Mouse (Mus musculus): Measurements from ENCODE around the gene Sds.

The Sds gene

DNA sequence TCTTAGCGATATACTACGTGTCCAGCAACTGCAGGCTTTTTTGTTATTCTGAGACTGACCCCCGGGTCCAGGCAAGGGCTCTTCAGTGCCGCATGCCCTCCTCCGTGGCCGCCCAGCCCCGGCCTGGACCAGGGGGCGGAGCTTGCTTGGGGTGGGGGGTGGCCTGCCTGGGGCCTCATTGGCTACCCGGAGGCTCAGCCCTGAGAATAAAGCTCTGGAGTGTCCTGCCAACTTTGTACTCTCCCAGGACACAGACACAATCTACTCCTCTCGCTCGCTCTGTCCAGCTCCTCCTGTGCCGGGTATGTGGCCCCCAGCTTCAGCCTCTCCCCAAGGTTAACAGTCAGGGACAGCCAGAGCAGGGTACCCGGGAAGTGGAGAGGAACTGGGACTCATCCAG is at the start of gene Sds:
TSS of gene Sds (plus strand) at position 231 of the 400 bp plus-strand sequence.
- no peak for DNase-seq (ENCODE audit: low spot score in 2 of 2)

DNA sequence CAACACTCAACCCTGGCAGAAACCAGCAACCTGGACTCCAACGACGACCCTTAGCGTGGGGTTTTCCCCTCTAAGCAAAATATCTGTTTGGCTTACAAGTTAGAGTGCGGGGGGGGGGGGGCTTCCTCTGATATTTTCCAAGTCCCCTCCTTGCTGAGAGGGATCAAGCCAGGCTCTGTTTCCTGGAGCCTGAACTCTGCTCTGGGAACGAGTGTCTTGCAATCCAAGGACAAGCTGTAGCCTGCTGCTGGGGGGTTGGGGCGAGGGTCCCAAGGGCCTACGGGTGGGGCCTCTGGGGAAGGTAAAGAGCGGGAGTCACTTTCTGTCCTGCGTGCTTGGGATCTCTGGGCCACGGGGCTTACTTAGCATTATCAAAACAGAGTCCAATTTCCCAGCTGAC is 49.8 kb upstream of the Sds start:
- no peak for DNase-seq (ENCODE audit: low spot score in 2 of 2)

DNA sequence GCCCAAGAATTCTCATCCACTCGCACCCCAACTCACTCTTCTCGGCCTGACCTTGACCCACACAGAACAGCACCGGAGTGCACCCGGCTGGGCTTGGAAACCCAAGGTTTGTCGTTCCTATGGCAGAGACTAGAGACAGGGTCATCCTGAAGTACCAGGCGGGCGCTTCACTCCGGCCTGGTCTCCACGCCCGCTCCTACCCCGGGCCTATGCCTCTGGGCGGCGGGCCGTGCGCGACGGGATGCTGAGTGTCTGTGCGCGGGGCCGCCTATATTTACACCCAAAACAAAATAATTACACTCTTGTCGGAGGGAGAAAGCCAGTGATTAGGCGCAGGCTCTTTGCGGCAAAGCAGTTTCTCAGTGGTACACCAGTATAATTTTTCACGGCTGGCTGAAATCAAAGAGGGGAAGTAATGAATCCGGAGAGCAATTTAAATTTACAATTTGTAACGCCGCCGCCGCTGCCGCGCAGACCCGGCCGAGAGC is 48.8 kb upstream of the Sds start:
- DNase-seq (ENCODE audit: low spot score in 2 of 2), result no peak

DNA sequence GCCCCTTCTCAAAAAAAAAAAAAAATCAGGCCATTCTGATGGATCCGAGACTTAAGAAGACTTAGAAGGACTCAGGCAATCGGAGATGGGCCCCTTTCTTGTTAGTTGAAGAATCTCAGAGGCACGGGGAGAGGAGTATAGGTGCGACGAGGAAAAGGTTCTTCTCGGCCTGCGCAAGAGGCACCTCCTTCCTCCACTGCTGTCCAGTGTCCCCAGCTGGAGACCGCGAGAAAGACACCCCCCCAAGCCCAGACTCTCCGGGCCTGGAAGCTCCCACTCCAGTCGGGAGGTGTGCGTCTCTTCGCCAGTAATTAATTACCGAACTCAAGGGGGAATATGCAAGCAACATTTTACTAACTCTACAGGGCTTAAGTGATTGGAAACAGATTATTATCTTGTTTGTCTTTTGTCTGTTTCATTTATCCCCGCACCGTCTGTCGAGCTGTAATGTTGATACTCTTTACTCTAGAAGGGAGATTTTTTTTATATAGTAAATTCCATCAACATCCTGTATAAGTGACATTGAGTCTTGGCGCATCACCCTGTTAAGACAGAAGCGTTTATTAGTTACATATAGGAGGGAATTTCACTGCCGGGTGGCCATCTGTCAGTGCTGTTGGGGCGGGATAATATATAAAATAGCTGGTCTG is 48.0 kb upstream of the Sds start:
- DNase-seq (ENCODE audit: low spot score in 2 of 2), result no peak

DNA sequence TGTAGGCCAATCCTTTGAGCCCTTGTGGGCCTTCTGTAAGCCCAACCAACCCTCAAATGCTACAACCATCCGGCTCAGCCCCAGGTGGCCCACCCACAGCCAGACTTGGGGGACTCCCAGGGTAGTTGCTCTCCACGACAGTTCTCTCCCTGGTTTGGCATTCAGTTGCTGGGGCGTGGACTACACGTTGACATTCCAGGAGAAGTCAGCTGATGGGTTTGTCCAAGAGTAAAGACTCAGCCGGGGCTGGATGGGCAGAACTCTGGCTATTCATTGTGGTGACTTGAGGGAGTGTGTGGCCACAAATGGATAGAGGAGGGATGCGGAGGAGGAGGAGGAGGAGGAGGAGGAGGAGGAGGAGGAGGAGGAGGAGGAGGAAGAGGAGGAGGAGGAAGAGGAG is 47.3 kb upstream of the Sds start:
- DNase-seq (ENCODE audit: low spot score in 2 of 2), result no peak

DNA sequence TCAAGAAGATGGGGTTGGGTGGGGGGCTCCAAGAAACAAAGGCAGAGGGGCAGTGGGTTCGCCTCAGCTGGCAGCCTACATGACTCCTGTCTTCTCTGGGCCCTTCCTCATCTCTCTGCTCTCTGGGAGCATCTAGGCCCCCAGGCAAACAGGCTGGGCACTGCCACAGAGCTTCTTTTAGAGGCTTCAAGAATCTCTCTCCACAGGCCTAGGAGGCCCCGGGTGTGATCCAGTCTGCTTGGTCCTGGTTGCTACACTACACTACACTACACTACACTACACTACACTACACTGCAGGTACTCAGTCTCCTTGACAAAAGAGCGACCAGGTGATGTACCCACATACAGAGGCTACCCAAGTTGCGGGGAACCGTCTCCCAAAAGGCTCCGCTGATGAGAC is 46.6 kb upstream of the Sds start:
- DNase-seq (ENCODE audit: low spot score in 2 of 2), result no peak

DNA sequence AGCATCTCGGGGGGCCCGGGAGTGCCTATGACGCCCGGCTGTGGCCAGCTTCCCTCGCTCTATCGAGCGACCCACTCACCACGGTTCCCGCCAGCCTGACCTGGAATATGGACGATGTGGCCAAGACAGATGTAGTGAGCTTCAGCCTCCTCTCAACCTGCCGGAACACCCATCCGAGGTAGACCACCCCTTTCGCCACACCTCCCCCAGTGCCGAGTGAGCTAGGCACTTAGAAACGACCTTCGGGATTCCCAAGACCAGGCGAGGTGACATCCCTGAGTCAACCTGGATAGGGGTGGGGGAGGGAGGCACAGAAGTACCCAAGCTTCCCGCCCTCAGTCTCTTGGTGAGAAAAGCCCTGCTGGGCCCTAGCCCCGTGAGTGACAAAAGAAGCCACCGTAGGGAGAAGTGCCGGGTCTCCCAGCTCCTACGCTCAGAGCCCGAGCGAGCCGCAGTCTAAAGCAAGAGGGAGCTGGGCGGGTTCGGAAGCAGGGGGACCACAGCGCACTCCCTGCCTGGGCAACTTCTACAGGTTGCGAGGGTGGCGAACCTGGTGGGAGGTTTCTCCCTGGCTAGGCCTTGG is 45.2 kb upstream of the Sds start:
- DNase-seq (ENCODE audit: low spot score in 2 of 2), result no peak

DNA sequence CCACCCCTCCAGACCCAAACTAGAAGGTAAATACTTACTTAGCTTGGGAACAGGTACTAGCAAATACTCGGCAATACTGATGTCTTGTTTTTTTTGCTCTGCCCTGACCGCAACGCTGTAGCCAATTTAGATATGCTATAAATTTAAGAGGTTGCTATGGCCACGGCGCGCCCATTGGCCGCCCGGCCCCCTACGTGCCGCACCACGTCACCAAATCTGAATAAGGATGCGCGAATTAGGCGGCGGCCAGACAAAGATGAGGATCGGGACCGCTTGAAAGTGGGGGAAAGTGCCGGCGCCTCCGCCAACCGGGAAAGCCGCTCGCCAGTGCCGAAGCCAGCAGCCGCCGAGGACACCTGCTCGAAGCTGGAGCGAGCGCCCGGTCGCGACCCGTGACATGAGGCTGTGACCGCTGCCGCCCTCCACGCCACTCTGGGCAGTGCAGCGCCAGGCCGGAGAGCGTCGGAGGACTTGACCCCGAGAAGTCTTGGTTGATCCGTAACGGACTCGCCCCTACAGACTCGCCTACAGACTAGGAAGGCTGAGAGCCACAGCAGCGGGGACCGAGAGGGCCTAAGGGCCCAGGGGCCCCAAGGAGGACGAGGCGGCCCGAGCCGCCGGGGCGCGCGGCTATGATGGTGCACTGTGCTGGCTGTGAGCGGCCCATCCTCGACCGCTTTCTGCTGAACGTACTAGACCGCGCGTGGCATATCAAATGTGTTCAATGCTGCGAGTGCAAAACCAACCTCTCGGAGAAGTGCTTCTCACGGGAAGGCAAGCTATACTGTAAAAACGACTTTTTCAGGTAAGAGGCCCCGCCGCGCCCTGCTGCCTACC is 44.5 kb upstream of the Sds start, which contains the start of gene Lhx5:
TSS of gene Lhx5 (plus strand) at position 51 of the 837 bp plus-strand sequence.
- no peak for DNase-seq (ENCODE audit: low spot score in 2 of 2)

DNA sequence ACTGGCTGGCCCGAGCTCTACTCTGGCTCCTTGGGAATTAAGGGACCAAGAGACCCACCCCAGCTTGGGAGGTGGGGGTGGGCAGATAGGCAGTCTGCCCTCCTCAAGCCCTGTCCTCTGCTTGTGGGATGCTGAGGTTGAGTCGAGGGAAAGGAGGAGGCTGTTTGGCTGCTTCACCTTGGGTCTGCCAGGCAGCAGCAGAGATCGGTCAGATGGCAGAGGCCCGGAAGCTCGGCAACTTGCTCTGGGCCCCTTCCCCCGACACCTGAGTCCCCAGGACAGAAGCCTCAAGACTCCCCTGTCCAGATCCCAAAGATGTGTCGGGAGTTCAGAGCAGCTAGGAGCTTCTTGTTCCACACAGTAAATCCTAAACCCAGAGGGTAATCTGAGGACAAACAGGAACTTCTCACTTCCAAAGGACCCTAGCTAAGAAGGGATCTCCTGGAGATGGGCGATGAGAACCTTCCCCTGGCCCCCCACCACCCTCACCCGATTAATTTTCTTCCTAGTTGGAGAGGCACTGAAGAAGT is 43.8 kb upstream of the Sds start:
- DNase-seq (ENCODE audit: low spot score in 2 of 2), result no peak

DNA sequence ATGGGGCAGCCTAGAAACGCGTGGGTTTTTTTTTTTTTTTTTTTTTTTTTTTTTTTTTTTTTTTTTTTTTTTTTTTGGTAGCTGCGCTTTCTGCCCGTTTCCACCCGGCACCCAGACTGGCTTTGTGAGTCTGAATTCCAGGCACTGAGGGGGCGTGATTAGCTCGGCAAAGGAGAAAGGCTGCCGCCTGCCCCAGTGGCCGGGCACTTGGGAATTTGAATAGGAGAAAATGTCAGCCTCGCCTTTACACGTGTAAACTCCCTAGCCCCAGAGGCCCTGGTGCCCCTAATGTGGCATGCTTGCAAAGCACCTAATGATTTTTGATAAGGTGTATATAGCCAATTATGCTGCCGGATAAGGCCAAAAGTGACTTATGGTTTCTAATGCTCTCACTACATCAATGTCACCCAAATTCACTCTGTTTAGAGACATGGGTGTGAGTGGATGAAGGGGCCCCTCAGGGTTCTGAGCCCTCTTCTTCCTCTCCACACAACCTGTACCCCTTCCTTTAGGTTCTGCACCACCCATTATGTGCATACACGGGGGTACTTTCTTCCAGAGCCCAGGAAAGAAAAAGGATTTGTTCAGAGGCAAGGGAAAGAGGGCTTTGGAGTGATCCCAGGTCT is 43.1 kb upstream of the Sds start:
- DNase-seq (ENCODE audit: low spot score in 2 of 2), result no peak

DNA sequence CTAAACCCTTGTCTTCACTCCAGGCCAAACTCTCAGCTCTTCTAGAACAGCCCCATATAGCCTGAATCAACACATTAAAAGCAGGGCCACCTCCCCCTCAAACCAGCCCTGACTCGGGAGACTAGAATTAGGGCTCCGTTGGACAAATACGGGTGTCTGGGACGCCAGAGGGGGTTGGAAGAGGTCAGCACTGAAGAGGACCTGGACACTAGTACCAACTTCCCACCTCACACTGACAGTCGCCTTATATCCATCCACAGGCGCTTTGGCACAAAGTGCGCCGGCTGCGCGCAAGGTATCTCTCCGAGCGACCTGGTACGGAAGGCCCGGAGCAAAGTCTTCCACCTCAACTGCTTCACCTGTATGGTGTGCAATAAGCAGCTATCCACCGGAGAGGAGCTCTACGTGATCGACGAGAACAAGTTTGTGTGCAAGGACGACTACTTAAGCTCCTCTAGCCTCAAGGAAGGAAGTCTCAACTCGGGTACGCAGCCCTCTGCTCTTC is 42.0 kb upstream of the Sds start:
- no peak for DNase-seq (ENCODE audit: low spot score in 2 of 2)

DNA sequence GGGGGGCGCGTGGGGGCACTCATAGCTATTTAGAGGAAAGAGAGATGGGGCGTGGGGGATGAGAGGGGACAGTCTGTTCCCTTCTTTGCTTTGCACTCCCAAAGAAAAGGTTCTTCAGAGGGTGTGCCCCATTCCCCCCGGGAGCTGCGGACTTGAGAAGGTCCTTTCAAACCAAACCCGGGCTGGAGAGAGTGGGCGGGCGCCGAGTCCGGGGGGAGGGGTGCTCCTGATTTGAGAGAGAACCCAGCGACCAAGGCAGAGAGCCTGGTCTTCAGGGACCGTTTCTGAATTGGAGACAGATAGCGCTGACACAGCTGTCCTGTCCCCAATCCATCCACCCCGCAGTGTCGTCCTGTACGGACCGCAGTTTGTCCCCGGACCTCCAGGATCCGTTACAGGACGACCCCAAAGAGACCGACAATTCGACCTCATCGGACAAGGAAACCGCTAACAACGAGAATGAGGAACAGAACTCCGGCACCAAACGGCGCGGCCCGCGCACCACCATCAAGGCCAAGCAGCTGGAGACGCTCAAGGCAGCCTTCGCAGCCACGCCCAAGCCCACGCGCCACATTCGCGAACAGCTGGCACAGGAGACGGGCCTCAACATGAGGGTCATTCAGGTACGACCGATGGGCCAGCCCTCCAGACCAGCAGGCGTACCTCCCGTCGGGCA is 41.2 kb upstream of the Sds start:
- DNase-seq (ENCODE audit: low spot score in 2 of 2), result no peak

DNA sequence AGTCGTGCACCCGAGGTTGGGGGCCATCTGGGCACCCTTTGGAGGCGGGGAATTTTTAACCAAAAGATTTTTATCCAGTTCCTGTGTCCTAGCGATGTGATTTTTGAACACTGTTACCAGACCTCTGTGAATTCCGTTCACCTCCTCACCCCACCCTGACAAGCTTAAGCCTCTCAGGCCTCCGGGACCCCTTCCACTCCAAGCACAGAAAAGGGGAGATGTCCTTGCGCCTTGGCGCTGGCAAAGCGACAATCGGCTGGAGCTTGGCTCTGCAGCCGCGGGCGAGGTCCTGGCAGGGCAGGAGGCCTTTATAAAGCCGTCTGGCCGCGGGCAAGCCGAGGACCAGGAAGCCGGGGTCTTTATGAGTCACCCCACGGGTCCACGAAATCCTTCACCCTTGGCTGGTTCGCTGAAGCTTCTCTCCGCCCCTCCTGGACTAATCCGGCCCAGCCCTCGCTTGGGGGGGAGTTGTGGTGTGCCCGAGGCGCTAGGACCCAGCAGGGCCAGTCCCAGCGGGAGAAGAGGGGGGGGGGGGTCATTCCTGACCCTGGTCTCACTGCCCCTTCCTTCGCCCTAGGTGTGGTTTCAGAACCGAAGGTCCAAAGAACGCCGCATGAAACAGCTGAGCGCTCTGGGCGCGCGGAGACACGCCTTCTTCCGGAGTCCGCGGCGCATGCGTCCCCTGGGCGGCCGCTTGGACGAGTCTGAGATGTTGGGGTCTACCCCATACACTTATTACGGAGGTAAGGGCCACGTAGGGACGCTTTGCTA is 40.4 kb upstream of the Sds start:
- no peak for DNase-seq (ENCODE audit: low spot score in 2 of 2)

DNA sequence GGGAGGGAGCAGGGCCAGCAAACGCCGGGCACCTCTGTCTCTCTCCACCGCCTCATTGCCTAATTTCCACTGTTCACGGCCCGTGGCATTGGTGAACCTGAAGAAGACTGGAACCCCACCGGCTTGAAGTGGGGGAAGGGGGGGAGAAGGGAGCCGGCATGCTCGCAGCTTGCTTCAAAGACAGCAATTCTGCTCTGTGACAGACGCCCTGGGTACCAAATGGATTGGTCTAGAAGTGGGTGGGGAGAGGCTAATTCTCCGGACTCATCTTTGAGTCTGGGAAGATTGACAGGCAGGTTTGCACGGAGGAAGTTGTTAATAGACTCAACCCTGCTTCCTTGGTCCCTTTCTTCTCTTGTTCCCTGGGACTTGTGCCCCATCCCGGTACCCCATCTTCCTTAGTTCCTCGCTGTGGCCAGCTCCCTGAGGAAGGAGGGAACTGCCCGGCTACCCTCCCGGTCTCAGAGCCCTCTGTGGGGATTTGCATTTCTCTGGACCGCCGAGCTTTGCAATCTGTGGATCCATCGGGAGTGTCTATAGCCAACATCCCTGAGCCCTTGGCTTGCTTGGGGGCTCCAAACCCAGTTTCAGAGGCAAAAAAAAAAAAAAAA is 39.3 kb upstream of the Sds start:
- no peak for DNase-seq (ENCODE audit: low spot score in 2 of 2)

DNA sequence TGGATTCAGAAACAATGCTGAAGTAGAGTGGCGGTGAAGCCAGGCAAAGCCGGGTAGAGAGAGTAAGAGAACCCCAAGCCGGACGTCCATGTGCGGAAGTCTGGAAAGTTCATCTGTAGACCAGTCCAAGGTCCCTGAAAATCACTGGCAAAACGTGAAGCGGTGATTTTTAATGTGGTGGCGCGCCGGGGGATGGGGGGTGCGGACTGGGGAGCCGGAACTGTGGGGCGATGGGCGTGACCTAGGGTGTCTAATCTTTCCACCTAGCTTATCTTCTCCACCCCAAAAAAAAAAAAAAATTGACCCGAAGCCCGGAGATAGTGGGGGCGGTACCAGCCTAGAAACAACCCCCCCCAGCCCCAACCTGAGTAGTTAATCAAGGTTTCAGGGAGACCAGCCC is 38.8 kb upstream of the Sds start:
- DNase-seq (ENCODE audit: low spot score in 2 of 2), result no peak

DNA sequence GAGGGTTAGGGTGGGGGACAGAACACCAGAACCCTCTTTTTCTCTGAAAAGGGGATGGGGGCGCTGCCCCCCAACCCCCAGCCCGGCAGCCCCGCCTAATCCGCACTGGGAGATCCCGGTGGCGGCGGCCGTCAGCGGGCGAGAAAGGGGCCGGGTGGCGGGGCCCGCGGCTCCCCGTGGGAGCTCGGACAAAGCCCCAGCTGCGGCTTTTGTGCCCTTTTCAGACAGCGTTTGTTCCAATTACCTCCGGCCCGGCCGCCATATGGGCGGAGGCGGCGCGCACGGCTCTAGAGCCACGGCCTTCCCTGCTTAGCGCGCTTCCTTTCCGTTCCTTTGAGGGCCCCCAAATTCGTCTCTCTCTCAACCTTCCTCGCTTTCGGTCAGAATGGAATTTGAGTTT is 38.3 kb upstream of the Sds start:
- no peak for DNase-seq (ENCODE audit: low spot score in 2 of 2)

DNA sequence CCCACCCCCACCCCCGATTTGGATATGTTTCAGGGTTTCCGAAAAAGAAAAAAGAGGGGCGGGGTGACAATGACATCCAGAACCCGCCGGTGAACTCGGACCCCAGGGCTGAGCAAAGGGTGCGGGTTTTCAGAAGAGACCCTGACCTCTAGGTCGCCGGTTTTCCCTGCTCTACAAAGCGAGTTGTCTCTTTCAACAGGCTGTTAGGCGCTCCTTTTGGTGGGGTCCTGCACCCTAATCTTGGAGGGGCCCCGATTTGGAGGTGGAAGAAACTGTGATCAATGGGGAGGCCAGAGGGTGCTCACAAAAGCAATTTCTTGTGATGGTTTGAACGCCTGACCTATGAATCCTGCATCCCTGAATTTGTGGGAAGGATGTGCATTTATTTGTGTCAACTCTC is 37.9 kb upstream of the Sds start:
- no peak for DNase-seq (ENCODE audit: low spot score in 2 of 2)

DNA sequence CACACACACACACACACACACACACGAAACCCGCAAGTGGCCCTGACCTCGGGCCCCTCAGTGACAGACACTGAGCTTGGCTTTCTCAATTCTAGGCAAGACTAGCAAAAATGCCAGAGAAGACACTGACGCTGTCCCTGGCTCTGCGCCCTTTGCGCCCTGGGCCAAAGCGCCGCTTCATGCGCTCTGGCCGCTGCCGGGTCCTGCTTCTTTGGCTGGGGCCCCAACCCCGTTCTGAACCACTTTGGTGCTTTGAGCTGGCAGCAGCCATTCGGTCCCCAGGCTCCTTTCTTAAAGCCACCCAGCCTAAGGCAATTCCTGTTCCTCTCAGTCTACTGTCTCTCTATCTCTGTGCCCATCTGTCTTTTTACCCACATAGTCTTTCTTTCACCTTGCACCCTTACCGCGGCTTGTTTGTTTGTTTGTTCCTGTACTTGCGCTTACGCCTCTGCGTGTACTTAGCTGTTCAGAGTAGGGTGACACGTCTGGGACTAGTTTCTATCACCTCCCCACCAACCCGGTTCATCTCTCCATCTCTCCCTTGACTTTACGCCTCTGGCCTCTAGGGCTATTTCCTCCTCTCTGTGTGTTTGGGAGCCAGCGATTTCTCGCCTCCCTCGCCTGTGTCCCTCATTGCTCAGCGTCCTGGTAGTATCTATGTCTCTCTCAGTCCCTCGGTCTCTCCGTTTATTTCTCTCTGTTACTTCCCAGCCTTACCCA is 37.2 kb upstream of the Sds start:
- DNase-seq (ENCODE audit: low spot score in 2 of 2), result no peak

DNA sequence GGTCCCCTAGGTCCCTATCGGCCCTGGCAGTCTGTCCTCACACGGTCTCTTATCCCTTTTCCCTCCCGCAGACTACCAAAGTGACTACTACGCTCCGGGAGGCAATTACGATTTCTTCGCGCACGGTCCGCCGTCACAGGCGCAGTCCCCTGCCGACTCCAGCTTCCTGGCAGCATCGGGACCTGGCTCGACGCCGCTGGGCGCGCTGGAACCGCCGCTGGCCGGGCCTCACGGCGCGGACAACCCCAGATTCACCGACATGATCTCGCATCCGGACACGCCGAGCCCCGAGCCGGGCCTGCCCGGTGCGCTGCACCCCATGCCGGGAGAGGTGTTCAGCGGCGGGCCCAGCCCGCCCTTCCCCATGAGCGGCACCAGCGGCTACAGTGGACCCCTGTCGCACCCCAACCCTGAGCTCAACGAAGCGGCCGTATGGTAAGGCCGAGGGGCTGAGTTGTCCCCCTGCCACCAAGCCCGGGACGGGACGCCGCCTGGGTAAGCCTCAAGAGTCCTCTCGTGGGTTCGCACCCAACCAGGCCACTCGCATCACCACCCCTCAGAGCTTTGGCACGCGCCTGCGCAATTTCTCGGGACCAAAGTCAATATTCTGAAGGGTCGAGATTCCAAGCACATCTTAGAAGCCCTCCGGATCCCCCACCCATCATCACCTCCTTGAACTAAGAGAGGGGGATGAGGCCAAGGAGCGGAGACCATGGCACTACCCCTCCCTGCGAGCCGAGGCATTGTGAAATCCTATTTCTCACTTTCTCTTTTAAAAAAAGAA is 36.2 kb upstream of the Sds start:
- no peak for DNase-seq (ENCODE audit: low spot score in 2 of 2)
